Mouse (Mus musculus) layer of hippocampus, adult 2 months (tissue): Measurements from ENCODE around the gene Cdh4. TPM values are rescaled to one million over a fixed set of nuclear protein-coding genes. Genes with fewer than 3 reads are reported as not detected.

Experiments
- DNase-seq, 2 experiments: peaks; one replicate each; pipeline ENCODE4 v3.0.0; 2022; ENCODE audit warnings: low spot score in 2 of 2
- H3K27ac ChIP-seq: fragments of 200-600 bp; 2 replicates; pipeline ENCODE4 v1.8.1; 2022
- H3K4me3 ChIP-seq: fragments of 200-600 bp; 2 replicates; pipeline ENCODE4 v1.8.1; 2022; ENCODE audit warnings: mild to moderate bottlenecking
- CTCF ChIP-seq: fragments of 200-600 bp; conservative IDR thresholded peaks from 2 replicates; pipeline ENCODE4 v1.8.1; 2022; ENCODE audit warnings: antibody characterized with exemption, mild to moderate bottlenecking, moderate library complexity
- total RNA-seq, 2 experiments: library from RNA; stranded (reverse); gene quantifications; 2 replicates each; pipeline ENCODE4 v1.2.3; 2021

Gene Cdh4
- total RNA-seq, 2 experiments from 2014 or later = 8.5 to 12.4 TPM

DNA sequence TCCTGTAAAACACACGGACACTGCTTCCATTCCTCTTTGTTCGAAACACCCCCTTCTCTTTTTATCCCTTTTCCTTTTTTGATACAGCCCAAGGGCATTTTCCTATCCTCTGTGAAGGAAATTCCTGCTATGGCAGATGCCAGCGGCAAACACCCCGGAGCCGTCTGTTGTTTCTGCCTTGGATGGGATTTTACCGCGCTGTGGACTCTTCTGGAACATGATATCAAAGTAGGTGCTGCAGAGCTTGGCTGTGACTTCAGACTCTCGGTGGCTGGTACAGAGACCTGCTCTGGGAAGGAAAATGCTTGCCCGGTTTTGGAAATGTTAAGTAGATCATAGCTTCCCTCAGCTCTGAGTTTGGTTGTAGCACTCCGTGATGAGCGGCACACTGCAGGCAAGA is 156.7 kb downstream of the Cdh4 start:
- Histone ChIP-seq H3K27ac (0 out of 2 replicates have a peak overlapping the region, but pooled peaks have one; percentile 3), H3K4me3 (no peak overlapping the region)
- TF ChIP-seq CTCF = no peak
- peak in 1 of 2 experiments; percentile 26 for DNase-seq

- Histone ChIP-seq H3K27ac (no peak overlapping the region), H3K4me3 (no peak overlapping the region)
- no peak for TF ChIP-seq CTCF
- no peak for DNase-seq
Measured at GRCm38 (mm10) chr2:179599886-179600285, 157.7 kb downstream of the Cdh4 start.

DNA sequence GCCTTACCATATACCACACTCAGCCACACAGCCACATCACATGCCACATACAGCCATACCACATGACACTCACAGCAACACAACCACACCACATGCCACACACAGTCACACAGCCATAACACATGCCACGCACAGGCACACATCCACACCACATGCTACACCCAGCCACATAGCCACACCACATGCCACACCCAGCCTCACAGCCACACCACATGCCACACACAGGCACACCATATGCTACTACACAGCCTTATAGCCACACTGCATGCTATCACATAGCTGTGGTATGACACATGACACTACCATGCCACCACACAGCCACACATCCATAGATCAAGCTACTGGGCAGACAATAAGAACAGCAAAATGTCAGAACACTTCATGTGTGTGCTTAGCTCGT is 158.1 kb downstream of the Cdh4 start:
- no peak overlapping the region for H3K27ac ChIP-seq
- no peak for TF ChIP-seq CTCF
- no peak for DNase-seq
- H3K4me3 ChIP-seq = no peak overlapping the region

DNA sequence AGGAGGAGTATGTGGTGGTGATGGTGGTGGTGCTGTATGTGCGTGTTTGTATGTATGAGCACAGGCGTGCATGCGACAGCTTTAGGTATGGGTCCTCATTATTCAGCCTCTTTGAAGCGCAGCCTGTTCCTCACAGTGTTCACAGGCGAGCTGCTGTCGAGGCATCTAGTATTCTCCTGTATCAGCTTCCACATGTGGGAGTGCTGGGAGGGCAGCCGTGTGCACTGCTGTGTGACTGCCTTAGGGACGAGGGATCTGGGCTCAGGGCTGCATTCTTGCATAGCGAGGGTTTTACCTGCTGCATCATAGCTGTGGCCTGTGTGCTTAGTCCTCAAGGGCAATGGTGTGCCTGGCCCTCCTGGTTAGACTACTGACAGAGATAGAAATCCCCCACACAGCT is 158.9 kb downstream of the Cdh4 start:
- H3K4me3 ChIP-seq = no peak overlapping the region
- TF ChIP-seq CTCF = no peak

DNA sequence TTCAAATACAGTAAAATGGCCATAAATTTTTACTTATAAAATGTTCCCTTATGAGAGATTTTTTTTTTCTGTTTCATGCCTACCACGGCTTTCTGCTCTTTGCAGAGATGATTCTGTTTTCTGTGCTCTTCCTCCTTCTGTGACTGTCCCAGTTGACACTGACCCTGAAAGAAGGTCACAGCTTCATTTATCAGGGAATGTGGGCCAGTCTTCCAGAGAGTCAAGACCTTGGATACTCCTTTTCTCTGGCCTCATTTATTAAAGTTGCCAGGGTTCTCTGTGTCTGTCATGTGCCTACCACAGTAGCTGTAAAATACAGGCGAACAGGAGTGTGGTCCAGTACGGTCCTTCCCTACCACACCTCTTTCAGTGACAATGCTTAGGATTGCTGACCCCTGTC is 162.5 kb downstream of the Cdh4 start:
- no peak overlapping the region for H3K27ac ChIP-seq
- H3K4me3 ChIP-seq = no peak overlapping the region
- DNase-seq = no peak
- TF ChIP-seq CTCF = no peak

More for the DNA sequence above, 158.9 kb downstream of the Cdh4 start:
- DNase-seq = no peak
- H3K27ac ChIP-seq = no peak overlapping the region

GRCm38 (mm10) chr2:179605255-179605654 is 163.0 kb downstream of the Cdh4 start:
- no peak overlapping the region for H3K27ac ChIP-seq
- no peak for DNase-seq
- no peak overlapping the region for H3K4me3 ChIP-seq
- no peak for TF ChIP-seq CTCF

DNA sequence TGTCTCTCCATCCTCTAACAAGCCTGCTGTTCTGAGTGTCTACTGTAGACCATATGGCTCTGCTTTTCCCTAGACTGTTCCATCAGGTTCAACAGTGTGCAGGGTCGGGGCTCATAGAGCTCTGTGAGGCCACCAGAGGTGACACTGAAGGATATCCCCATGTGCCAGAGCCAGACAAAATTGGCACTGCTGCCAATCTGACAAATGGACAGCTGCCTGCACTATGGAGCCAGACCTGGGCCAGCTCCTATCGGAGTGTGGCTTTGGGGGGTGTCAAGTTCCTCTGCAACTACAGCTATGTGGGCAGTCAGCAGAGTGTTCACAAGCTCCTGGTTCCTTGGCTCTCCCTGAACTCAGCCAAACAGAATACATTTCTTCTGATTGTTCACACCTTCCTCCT is 164.1 kb downstream of the Cdh4 start:
- DNase-seq = no peak
- TF ChIP-seq CTCF = no peak
- Histone ChIP-seq H3K4me3 (no peak overlapping the region), H3K27ac (no peak overlapping the region)

- Histone ChIP-seq H3K27ac (no peak overlapping the region), H3K4me3 (no peak overlapping the region)
- no peak for DNase-seq
- no peak for TF ChIP-seq CTCF
Measured at GRCm38 (mm10) chr2:179615906-179616305, 173.7 kb downstream of the Cdh4 start.

DNA sequence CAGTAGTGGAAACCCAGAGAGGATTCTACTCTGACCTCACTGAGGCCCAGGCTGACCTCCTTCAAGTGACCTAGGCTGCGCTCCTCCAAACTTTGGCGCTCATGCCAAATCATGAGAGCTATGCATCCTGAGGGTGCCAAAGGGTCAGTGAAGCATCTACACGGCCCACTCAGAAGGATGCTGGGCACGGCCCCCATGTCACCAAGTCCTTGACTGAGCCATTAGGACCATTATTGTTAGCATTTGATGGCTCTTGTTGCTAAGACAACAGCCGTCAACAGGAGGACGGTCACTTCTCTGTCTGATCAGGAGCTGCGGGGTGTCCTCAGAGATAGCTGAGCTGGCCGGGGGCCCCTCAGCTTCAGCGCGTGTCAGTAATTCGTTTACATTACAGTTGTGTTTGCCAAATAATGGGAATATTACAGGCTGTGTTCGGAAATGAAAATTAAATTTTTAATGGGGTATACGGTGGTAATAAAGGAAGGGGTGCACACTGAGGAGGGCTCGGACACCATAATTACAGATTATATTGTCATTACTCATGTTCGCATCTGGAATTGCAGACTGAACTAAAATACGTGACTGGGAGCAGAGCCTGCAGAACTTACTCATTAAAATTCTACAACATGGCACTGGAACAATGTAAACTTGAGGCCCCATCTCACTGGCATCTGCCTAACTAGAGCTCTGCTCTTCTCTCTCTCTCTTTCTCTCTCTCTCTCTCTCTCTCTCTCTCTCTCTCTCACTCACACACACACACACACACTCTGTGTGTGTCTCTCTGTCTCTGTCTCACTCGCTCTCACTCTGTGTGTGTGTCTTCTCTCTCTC is 181.6 kb downstream of the Cdh4 start:
- Histone ChIP-seq H3K4me3 (no peak overlapping the region), H3K27ac (no peak overlapping the region)
- TF ChIP-seq CTCF = no peak
- DNase-seq = no peak

DNA sequence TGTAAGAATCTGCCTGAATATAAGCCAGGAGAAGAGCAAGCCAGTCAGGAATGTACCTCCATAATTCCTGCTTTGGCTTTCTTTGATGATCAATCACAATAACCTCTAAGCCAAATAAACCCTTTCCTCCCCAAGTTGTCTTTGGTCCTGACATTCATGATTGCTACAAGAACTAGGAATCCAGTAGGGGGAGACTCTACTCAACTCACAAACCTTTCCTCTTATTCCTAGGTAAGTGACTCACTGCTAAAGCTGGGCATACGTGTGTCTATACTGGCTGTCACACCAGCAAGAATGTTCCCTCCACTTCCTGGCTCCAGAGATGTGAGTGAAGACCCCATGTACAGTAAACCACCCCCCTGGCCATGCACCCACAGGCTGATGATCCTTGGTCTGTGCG is 185.3 kb downstream of the Cdh4 start:
- peak; percentile 42 for TF ChIP-seq CTCF
- Histone ChIP-seq H3K27ac (no peak overlapping the region), H3K4me3 (no peak overlapping the region)
- DNase-seq = no peak

DNA sequence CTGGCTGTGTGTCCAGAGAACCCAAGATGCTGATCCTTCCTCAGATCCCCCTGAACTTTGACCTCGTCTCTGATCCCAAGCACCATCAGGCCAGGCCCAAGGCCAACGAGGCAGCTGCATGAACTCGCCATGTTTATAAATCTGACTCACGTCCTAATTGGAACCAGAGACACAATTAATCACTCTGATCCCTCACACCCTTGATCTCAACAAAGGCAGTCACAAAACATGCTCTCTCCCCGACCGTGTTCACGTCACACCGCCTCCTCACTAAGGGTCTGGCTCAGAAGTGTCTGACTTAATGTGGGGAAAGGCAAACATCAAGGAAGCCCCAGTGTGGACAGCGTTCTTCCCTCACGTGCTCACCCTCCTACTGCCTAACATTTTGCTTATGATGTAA is 188.5 kb downstream of the Cdh4 start:
- no peak overlapping the region for H3K27ac ChIP-seq
- no peak for DNase-seq
- TF ChIP-seq CTCF = no peak
- H3K4me3 ChIP-seq = no peak overlapping the region

GRCm38 (mm10) chr2:179640576-179641301 is 198.5 kb downstream of the Cdh4 start:
- DNase-seq = peak in 1 of 2 experiments; percentile 13
- H3K27ac ChIP-seq = no peak overlapping the region
- TF ChIP-seq CTCF = no peak

DNA sequence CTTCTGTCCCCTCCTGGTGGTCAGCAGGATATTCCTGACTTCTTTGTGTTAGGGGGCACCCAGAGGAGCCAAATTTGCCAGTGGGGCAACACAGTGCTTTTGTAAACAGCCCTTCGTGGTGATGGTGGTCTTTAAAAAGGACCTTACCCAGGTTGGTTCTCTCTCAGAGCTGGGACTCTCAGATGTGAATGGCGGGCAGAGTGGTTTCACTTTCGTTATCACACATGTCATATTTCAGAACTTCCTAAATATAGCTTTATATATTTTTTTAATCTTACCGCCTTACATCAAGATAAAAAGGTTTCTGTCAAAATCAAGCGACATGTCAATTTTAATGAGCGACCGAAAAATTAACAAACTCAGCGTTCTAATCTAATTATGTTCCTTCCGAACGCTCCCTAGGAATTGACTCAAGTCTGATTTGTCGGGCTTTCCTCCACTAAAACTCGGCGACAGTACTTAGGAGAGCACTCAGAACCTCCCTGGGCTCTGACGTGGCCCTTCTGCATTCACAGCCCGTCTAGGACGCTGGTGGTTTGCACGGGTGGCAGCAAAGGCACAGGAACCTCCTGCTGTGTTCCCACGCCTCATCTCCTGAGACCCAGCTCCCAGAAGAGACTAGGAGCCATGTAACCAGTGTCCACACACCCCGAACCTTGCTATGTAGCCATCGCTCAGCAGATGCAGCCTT is 206.5 kb downstream of the Cdh4 start:
- Histone ChIP-seq H3K4me3 (peak overlapping the region; percentile 39), H3K27ac (no peak overlapping the region)
- no peak for DNase-seq
- TF ChIP-seq CTCF = no peak

More at GRCm38 (mm10) chr2:179640576-179641301, 198.5 kb downstream of the Cdh4 start:
- no peak overlapping the region for H3K4me3 ChIP-seq
